In the genomic region with DNA sequence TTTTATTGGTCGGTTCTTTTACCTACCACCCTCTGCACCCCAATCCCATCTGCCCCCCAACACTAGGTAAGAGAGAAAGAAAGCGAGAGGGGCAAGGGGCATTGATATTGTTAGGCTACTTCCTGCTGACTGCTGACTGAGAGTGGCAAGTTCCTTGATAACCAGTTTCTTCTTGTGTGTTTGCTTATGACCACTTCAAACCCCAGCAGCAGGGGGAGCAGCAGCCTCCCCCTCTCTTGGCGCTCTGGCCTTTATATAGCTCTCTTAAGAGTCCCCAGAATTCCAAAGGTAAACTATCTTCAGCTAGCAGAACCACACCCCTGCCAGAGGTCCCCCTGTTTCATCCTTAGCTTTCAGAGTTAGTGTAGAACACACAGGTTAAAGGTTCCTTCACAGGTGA, we compare ENCODE assay signal across 1 mouse cellular context.
TF ChIP-seq lines count a peak whose summit lies in the region.

No protein-coding gene starts in this region.

TF ChIP-seq in MEL, 35 proteins besides CTCF, POLR2A, EP300 and RAD21:
- no peak for TF ChIP-seq CHD1 (IDR thresholded peaks at IDR 0.05; ENCODE audit: low read depth, low read length)
- TF ChIP-seq SMC3 (IDR thresholded peaks at IDR 0.05; ENCODE audit: low read depth, low read length): peak; percentile 28; the same call in 1 of the 2 replicates
TF ChIP-seq in MEL: peak in this region for 1.
